Mouse (Mus musculus) cortical plate, adult 2 months (tissue): ENCODE measurements around the gene Clic1.

Experiments used
- CTCF ChIP-seq: fragments of 200-500 bp; IDR thresholded peaks from 2 replicates; pipeline ENCODE4 v1.5.1; 2011; ENCODE audit warnings: mild to moderate bottlenecking, control low read depth, low read length; ENCODE audit not compliant: insufficient read depth; ENCODE audit errors: extremely low read depth
- POLR2A ChIP-seq: fragments of 200-500 bp; IDR thresholded peaks from 2 replicates; pipeline ENCODE4 v1.6.1; 2011; ENCODE audit warnings: mild to moderate bottlenecking, low read length, control low read depth; ENCODE audit not compliant: insufficient read depth; ENCODE audit errors: extremely low read depth

GRCm38 (mm10) chr17:35039121-35039873 is 10.5 kb upstream of the Clic1 start:
- TF ChIP-seq CTCF (no peak), POLR2A (no peak)
